Mouse (Mus musculus) megakaryocyte-erythroid progenitor cell, adult 5 weeks (primary cell): ENCODE measurements around the gene Pkd2. TPM values are rescaled to one million over a fixed set of nuclear protein-coding genes. Genes with fewer than 3 reads are reported as not detected.

Experiments used
- polyA plus RNA-seq: library from polyadenylated mRNA; stranded (reverse); fragments of >175 nt; gene quantifications from 2 replicates; pipeline ENCODE4 v1.2.3, GENCODE M21; 2012

The Pkd2 gene
- 1.4 and 2.3 TPM in 2 replicates for polyA plus RNA-seq

DNA sequence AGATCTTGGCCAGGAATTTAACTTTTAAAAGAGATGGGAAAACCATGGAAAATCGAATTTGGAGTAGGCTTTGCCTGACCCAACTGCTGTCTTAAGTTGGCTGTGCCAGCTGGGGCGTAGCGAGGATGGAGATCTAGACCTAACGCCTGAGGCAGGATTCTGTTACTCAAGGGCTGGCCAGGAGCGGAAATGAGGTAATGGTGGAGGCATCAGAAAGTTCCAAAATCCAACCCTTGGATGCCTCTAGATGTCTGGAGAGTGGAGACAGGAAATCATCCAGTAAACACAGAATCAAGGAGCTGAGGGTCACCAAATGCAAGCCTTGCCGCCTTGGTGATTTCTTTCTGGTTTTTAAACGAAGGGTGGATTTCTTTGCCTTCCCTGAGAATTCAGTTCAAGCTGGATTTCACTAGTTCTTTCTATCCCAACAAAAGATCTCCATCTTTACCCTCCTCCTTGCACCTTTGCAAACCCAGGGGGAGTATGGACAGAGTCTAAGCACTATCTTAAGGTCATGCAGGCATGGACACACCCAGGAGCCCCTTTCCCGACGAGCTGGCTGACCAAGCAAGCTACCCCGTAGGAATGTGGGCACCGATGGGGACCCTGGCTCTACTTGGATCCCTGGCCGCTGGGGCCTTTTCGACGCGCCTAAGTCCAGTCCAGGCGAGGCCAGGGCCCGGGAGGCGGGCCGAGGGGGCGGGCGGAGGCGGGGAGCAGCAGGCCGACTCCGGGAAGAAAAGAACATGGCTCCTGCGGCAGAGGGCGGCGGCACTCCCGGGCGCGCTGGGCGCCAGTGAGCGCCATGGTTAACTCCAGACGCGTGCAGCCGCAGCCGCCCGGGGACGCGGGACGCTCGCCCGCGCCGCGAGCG, at the start of gene Pkd2:
TSS of gene Pkd2 (plus strand) at position 619 of the 874 bp plus-strand sequence.

DNA sequence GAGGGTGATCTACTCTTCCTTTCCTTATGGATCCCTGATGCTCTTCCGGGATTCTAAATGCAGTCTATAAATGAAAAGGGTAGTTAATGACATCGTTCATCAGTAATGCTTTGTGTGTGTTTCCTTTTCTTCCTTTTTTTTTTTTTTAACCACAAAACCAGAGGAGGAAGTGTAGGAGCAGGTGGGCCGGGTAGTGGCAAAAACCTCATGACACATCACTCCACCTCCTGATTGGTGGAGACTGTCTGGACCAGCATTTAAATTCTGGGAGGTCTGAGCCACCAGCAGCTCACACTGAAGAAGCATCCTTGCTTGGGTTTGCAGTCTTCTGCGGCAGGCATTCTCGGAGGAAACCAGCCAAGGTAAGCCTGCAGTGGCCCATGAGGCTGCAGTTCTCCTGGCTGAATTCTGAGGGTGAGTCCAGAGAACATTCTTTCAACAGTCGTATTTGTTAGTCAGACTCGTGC, 24.4 kb upstream of the Pkd2 start, which contains the start of gene Spp1:
TSS of gene Spp1 (plus strand) at position 284 of the 467 bp plus-strand sequence.

DNA sequence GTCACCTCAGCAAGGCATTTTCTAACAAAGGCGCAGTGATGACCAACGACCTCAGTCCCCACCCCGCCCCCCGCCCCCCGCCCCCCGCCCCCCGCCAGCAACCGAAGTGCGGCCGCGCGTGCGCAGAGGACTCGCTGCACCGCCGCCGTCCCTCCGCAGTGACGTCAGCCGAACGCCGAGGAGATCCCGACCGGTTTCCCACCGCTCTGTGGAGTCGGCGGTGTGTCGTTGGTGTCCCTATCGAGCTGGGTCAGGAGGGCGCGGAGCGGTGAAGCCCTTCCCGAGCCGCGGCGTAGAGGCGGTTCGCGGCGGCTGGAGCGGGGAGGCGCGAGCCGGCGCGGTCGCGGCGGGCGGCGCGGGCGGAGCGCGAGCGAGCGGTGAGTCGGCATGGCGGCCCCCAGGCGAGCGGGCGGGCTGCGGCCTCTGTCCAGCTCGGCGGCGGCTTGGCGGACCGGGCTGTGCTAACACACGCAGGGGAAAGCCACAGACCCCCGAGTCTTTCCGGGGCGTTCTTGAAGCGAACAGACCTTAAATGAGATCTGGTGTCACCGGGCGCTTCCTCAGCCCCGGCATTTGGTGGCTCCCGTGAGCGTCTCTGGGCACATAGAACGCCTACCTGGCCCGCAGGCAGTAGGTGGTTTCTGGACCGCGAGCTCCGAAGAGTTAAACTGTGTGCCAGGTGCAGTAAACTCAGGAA, 49.1 kb downstream of the Pkd2 start, which contains the start of gene BC005561:
TSS of gene BC005561 (plus strand) at position 158 of the 697 bp plus-strand sequence.

Other genes with a start within 250 kb of the Pkd2 start
- gene Ibsp, start 160.3 kb upstream of the Pkd2 start, polyA plus RNA-seq, result 0.08 and 0.18 TPM in 2 replicates
- not detected in 2 replicates for gene Mepe, start 134.1 kb upstream of the Pkd2 start, polyA plus RNA-seq
- gene Spp1, start 24.3 kb upstream of the Pkd2 start, polyA plus RNA-seq, result 0.63 and 1.1 TPM in 2 replicates
- 1.5 TPM in 2 replicates for gene BC005561, start 48.9 kb downstream of the Pkd2 start, polyA plus RNA-seq